Mouse (Mus musculus) olfactory bulb, adult 2 months (tissue): ENCODE data around the gene Ntrk3.

Experiments used
- CTCF ChIP-seq: fragments of 200-500 bp; IDR thresholded peaks from 2 replicates; pipeline ENCODE4 v1.5.1; 2012; ENCODE audit warnings: low read depth, mild to moderate bottlenecking, low read length, moderate library complexity; ENCODE audit not compliant: insufficient read depth
- POLR2A ChIP-seq: fragments of 200-500 bp; IDR thresholded peaks from 2 replicates; pipeline ENCODE4 v1.6.1; 2012; ENCODE audit warnings: mild to moderate bottlenecking, low read depth, low read length, moderate library complexity; ENCODE audit not compliant: insufficient read depth

DNA sequence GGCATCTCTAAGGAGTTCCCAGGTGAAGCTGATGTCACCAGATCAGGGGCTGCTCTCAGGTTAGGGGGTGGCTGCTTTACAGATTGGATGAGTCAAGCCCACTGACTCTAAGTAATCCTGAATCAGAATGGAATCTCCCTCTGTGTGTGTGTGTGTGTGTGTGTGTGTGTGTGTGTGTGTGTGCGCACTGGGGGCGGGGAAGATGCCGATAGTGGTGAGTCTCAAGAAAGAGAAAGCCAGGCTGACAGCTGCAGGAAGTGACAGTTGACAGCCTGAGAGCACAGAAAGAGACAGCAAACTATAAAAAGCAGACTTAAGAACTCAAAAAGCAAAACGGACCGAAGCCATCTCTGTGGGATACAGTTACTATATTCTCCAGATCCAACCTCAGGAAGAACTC is 18.7 kb downstream of the Ntrk3 start:
- no peak for TF ChIP-seq POLR2A
- no peak for TF ChIP-seq CTCF
